Mouse (Mus musculus): ENCODE measurements around the gene B4galnt2. TPM values are rescaled to one million over a fixed set of nuclear protein-coding genes. Genes with fewer than 3 reads are reported as not detected.
A peak's percentile ranks its signal among the peaks of the same experiment; 100 is the strongest.

B4galnt2 gene
- total and polyA plus RNA-seq, 2 experiments from 2014 or later, result not detected

DNA sequence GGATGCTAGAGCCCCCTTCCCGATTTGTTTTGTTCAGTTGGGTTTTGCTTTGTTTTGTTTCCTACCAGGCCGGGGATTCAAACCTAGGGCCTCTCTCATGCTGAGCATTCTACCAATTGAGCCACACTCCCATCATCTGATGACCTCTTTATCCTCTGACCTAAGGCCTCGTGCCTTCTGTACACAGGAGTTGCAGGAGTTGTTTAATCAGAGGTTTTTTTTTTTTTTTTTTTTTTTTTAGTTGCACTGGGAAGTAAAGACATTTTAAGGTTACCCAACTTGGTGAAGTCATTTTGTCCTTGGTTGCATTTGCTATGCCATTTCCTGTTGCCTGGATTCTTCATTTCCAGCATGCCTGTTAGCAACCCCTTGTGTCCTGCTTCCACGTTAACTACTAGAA, 45.2 kb downstream of the B4galnt2 start:
- H3K4me2 ChIP-seq (ENCODE audit: low read depth), result no peak overlapping the region
- no peaks in the 10 kb centered on the region for H3K27me3 ChIP-seq (ENCODE audit: insufficient read depth, low read length)
- WGBS, result 76% methylated on average over 4 of the region's 4 CpGs
- ATAC-seq (no peak), DNase-seq (no peak)
- no peaks in the 10 kb centered on the region for H3K9me3 ChIP-seq (ENCODE audit: low read length)
- TF ChIP-seq CTCF (IDR thresholded peaks at IDR 0.05; ENCODE audit: low read depth), result no peak
- no peak overlapping the region for H3K27ac ChIP-seq (ENCODE audit: low read depth, low read length)
- no peak overlapping the region for H3K9ac ChIP-seq
- no peaks in the 10 kb centered on the region for H3K4me1 ChIP-seq (ENCODE audit: insufficient read depth)
- no peaks in the 10 kb centered on the region for H3K36me3 ChIP-seq (ENCODE audit: insufficient read depth)
- H3K4me3 ChIP-seq (ENCODE audit: low read depth, low read length), result no peak overlapping the region

DNA sequence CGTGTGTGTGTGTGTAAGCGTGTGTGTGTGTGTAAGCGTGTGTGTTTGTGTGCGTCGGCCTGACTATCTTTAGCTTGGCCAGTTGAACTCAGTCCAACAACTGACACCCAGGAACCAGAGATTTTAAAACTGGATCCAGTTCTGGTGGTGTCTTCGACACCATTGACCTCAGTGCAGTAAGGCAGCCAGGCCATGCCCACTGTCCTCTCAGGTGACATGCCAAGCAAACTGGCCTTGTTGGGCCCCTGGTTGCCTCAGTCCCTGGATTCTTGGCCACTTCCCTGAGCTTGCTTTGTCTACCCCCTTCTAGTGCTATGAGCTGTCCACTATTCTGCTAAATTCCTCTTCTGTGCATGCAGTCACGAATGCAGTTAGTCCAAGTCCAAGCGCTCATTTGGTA, 53.3 kb downstream of the B4galnt2 start:
- no peak overlapping the region for H3K4me3 ChIP-seq (ENCODE audit: low read depth, low read length)
- no peaks in the 10 kb centered on the region for H3K27me3 ChIP-seq (ENCODE audit: insufficient read depth, low read length)
- no peak overlapping the region for H3K4me2 ChIP-seq (ENCODE audit: low read depth)
- 95% methylated on average over 8 of the region's 8 CpGs for WGBS
- no peak overlapping the region for H3K9ac ChIP-seq
- H3K9me3 ChIP-seq (ENCODE audit: low read length), result no peaks in the 10 kb centered on the region
- no peak for TF ChIP-seq CTCF (IDR thresholded peaks at IDR 0.05; ENCODE audit: low read depth)
- ATAC-seq (no peak), DNase-seq (no peak)
- H3K27ac ChIP-seq (ENCODE audit: low read depth, low read length), result no peak overlapping the region
- H3K4me1 ChIP-seq (ENCODE audit: insufficient read depth), result peaks cover 5% of the 10 kb centered on the region; the same call in 1 of the 2 replicates
- no peaks in the 10 kb centered on the region for H3K36me3 ChIP-seq (ENCODE audit: insufficient read depth)

DNA sequence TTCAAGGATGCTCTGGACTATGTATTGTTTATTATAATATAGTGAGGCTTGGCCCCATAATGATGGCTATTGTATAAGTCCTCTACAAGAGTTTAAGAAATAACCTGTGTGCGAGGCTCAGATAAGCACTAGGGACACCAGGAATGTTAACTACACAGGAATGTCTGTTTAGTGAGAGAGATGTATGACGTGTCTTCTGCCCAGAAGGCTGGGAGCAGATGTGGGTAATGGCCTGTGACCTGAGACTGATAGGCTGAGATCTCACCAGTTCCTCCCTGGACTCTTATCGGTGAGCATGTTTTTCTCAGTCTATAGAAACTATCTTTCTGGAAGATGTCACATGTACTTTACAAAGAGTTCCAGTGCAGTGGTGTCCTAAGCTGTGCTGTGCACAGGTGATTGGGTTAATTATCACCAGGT, 54.6 kb downstream of the B4galnt2 start:
- no peak overlapping the region for H3K27ac ChIP-seq (ENCODE audit: low read depth, low read length)
- no peak for TF ChIP-seq CTCF (IDR thresholded peaks at IDR 0.05; ENCODE audit: low read depth)
- H3K9ac ChIP-seq, result peak overlapping the region; percentile 54; the same call in 1 of the 2 replicates
- 39% methylated on average over 3 of the region's 3 CpGs for WGBS
- ATAC-seq, result no peak
- DNase-seq, result no peak
- H3K36me3 ChIP-seq (ENCODE audit: insufficient read depth), result no peaks in the 10 kb centered on the region
- no peaks in the 10 kb centered on the region for H3K9me3 ChIP-seq (ENCODE audit: low read length)
- peak overlapping the region; percentile 94 for H3K4me3 ChIP-seq (ENCODE audit: low read depth, low read length)
- no peaks in the 10 kb centered on the region for H3K27me3 ChIP-seq (ENCODE audit: insufficient read depth, low read length)
- H3K4me1 ChIP-seq (ENCODE audit: insufficient read depth), result peaks cover 5% of the 10 kb centered on the region; the same call in 1 of the 2 replicates
- H3K4me2 ChIP-seq (ENCODE audit: low read depth), result peak overlapping the region; percentile 60

DNA sequence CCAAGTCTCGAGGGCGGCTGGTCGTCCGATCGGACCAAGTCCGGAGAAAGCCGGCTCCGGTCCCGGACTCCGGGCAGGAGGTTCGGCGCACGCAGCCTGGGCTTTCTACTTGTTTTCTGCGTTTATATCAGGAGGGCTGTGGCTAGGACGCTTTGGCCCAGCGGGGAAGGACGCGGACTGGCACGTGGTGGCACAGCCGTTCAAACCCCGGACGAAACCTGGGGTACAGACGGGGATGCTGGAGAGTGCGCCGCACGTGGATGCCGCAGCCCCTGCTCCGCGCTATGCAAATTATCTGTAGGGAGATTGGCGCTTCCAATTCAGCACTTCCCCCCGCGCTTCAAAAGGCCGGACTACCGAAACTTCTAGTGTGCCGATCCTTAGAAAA, 55.2 kb downstream of the B4galnt2 start:
- Histone ChIP-seq H3K4me3 (ENCODE audit: low read depth, low read length) (peak overlapping the region; percentile 94), H3K9me3 (ENCODE audit: low read length) (no peaks in the 10 kb centered on the region), H3K4me2 (ENCODE audit: low read depth) (peak overlapping the region; percentile 60), H3K27ac (ENCODE audit: low read depth, low read length) (peak overlapping the region; percentile 89), H3K9ac (peak overlapping the region; percentile 54), H3K27me3 (ENCODE audit: insufficient read depth, low read length) (no peaks in the 10 kb centered on the region), H3K36me3 (ENCODE audit: insufficient read depth) (no peaks in the 10 kb centered on the region), H3K4me1 (ENCODE audit: insufficient read depth) (peaks cover 5% of the 10 kb centered on the region; the same call in 1 of the 2 replicates)
- under 1% methylated on average over 35 of the region's 35 CpGs for WGBS
- peak; percentile 53 for ATAC-seq
- TF ChIP-seq CTCF (IDR thresholded peaks at IDR 0.05; ENCODE audit: low read depth), result peak; percentile 34
- DNase-seq, result peak; percentile 81

DNA sequence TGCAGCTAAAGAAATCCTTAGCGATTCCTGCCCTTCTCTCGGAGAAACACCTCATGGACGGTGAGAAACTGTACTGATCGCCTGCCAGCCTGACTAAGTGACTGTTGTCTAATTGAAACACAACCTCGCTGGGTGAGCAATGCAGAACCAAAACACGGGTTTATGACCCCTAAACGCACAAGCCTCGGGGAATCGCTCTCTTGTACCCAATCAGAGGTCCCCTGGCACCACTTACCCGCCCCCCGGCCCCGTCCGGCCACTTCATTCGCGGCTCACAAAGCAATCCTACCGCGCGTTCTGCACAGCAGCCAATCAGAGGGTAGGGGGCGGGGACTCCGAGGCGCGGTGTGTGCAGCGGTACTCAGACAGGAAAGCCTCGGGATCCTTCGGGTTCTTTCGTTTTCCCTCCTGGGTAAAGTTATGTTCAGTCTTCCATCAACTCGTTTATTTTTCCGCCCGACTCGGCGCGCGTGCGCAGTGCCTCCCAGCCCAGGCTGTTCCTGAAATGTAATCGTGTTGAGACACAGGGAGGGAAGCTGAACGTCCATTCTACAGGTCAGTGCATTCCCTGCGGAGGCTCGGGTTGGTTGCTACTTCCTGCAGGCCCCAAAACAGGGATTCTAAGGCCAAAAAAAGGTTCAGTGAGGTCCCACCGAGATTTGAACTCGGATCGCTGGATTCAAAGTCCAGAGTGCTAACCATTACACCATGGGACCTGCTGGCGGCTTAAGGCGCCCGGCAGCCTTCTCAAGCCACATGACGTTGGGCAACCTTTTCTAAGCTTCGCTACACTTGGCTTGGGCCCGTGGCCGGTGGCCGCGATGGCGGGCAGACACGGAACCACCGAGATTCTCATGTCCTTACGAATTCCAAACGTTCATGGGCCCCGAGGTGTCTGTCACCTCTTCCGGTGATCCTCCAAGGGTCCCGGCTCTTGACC, 55.9 kb downstream of the B4galnt2 start:
- DNase-seq, result peak; percentile 98

DNA sequence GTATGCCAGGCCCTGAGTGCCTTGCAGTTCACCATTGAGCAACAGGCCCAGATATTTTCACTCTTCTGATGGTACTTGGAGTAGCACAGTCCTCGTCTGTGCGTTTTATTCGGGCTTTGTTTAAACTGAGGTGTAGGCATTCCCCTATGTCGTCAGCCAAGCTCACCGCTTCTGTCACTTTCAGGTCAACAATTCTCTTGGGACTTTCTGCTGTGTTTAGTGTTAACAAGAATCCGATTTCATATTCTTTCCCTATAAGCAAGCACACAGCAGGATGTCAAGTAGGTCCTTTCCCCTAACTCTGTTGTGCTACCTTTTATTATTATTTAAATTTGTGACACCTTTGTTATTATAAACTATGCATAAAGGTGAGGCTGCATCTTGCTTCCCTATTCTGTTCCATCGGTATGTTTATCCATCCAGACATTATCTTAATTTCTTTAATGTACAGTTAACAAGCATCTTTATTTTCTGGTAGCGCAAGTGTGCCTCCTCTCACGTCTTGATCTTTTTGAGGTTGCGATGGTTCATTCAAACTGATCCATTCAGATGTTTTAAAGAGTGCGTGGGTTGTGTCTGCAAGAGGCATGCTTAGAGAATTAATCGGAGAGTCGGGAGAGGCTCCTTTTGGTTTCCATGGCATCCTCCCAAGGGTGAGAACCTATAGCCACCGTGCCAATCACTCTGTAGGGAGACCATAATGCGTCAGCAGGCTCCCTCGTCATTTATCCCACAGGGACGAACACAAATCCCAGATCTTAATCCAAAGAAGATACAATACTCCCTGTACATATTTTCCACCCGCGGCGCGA, 56.8 kb downstream of the B4galnt2 start:
- no peak for TF ChIP-seq CTCF (IDR thresholded peaks at IDR 0.05; ENCODE audit: low read depth)
- Histone ChIP-seq H3K36me3 (ENCODE audit: insufficient read depth) (no peaks in the 10 kb centered on the region), H3K27me3 (ENCODE audit: insufficient read depth, low read length) (no peaks in the 10 kb centered on the region), H3K4me2 (ENCODE audit: low read depth) (peak overlapping the region; percentile 60), H3K4me1 (ENCODE audit: insufficient read depth) (peaks cover 5% of the 10 kb centered on the region; the same call in 1 of the 2 replicates), H3K9ac (peak overlapping the region; percentile 65), H3K9me3 (ENCODE audit: low read length) (no peaks in the 10 kb centered on the region), H3K27ac (ENCODE audit: low read depth, low read length) (peak overlapping the region; percentile 89), H3K4me3 (ENCODE audit: low read depth, low read length) (peak overlapping the region; percentile 94)
- 13% methylated on average over 21 of the region's 21 CpGs for WGBS
- DNase-seq (no peak), ATAC-seq (peak; percentile 16)

More for the DNA sequence above, 55.9 kb downstream of the B4galnt2 start:
- H3K36me3 ChIP-seq (ENCODE audit: insufficient read depth), result no peaks in the 10 kb centered on the region
- peak overlapping the region; percentile 89 for H3K27ac ChIP-seq (ENCODE audit: low read depth, low read length)
- H3K4me3 ChIP-seq (ENCODE audit: low read depth, low read length), result peak overlapping the region; percentile 94
- WGBS, result under 1% methylated on average over 58 of the region's 58 CpGs
- no peak for TF ChIP-seq CTCF (IDR thresholded peaks at IDR 0.05; ENCODE audit: low read depth)
- H3K27me3 ChIP-seq (ENCODE audit: insufficient read depth, low read length), result no peaks in the 10 kb centered on the region
- ATAC-seq, result peak; percentile 99
- H3K4me2 ChIP-seq (ENCODE audit: low read depth), result peak overlapping the region; percentile 60
- H3K9me3 ChIP-seq (ENCODE audit: low read length), result no peaks in the 10 kb centered on the region
- peaks cover 5% of the 10 kb centered on the region; the same call in 1 of the 2 replicates for H3K4me1 ChIP-seq (ENCODE audit: insufficient read depth)
- H3K9ac ChIP-seq, result peak overlapping the region; percentile 65
